Mouse (Mus musculus): ENCODE measurements around the gene Foxa3.

- TF ChIP-seq CTCF (IDR thresholded peaks at IDR 0.05; ENCODE audit: low read depth), result no peak
- no peak for TF ChIP-seq EP300 (IDR thresholded peaks at IDR 0.05; ENCODE audit: low read depth)
These were observed 763 bp upstream of the Foxa3 start, which contains the start of gene Sympk for GRCm38 (mm10) chr7:19024096-19024506.

Measured in heart, postnatal 0 days (tissue).